In the genomic region with DNA sequence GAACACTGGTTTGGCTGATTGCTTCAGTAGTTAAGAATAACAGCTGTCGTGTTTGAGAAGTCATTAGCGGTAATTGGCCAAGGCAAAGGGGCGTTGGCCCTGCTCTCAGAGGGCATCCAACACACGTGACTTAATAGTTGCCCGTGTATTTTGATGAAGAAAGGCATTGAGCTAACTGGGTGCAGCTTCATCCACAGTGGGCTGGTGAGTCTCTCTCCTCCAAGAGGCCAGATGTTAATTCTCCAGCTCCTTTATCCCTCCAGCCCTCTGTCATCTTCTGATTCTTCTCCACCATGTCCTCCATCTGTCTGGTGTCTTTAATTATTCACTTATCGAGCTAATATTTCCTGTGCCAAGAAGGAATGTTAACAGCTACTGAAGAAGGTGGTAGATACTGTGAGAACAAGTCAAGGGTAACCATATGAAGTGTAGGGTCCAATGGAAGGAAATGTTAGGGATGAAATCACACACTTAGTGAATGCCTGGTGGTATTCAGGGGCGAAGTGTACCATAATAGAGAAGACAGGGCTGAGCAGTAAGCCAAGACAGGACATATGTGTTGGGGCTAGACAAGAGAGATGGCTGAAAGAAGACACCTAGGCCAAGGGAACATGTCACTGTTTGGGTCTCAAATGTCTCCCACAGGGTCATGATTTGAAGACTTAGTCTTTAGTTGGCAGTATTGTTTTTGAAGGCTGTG, we compare ENCODE assay signal across 16 mouse cellular contexts.
A peak's percentile ranks its signal among the peaks of the same experiment; 100 is the strongest.
DNase-seq lines count a peak whose midpoint lies in the region; ATAC-seq and TF ChIP-seq lines count a peak whose summit lies in the region.
"Had no signal": no experiment of that assay in that cellular context is flagged by ENCODE, and none has a peak within 500 bp of the region (broad histone marks: within the 10 kb centered on the region; RNA-seq: fewer than 3 reads in every experiment).

No protein-coding gene starts in this region.

- H3K27ac ChIP-seq in heart, embryonic 11.5 days (ENCODE audit: low read depth, low read length) = no peak overlapping the region
- H3K27ac ChIP-seq in heart, postnatal 0 days (ENCODE audit: low read depth) = peak overlapping the region; percentile 2; the same call in 1 of the 2 replicates
- H3K27ac ChIP-seq: embryonic facial prominence, embryonic 12.5 days; hindbrain, embryonic 13.5 days; intestine, embryonic 15.5 days; kidney, embryonic 15.5 days; limb, embryonic 12.5 days; liver, embryonic 15.5 days had no signal

- H3K4me2 ChIP-seq in heart, embryonic 11.5 days = no peak overlapping the region
- H3K4me2 ChIP-seq in heart, postnatal 0 days (ENCODE audit: low read depth, low read length) = no peak overlapping the region
- H3K4me2 ChIP-seq: embryonic facial prominence, embryonic 12.5 days; hindbrain, embryonic 13.5 days; intestine, embryonic 15.5 days; kidney, embryonic 15.5 days; limb, embryonic 12.5 days; liver, embryonic 15.5 days had no signal

- H3K9ac ChIP-seq in heart, embryonic 11.5 days (ENCODE audit: low read depth, low read length) = no peak overlapping the region
- H3K9ac ChIP-seq in heart, postnatal 0 days (replicated peaks; ENCODE audit: low read depth, low read length) = no peak overlapping the region
- H3K9ac ChIP-seq: embryonic facial prominence, embryonic 12.5 days; hindbrain, embryonic 13.5 days; intestine, embryonic 15.5 days; kidney, embryonic 15.5 days; limb, embryonic 12.5 days; liver, embryonic 15.5 days had no signal

- TF ChIP-seq EP300 in heart, postnatal 0 days (IDR thresholded peaks at IDR 0.05; ENCODE audit: low read depth) = no peak

- DNase-seq in heart, adult 18-20 months = peak; percentile 69 to 77
- peak; percentile 5 for DNase-seq in urinary bladder, postnatal 14 days (ENCODE audit: low spot score)
- DNase-seq in urinary bladder, postnatal 25 days (ENCODE audit: low spot score) = no peak
- no peak for DNase-seq in heart, postnatal 0 days (ENCODE audit: low spot score)
- DNase-seq in skeletal muscle tissue, adult 2 months (ENCODE audit: low read depth, low spot score) = peak; percentile 21
- no peak for DNase-seq in yolk sac, embryonic 10.5 days (ENCODE audit: low spot score)
- DNase-seq: cerebellum, adult 8-10 months had no signal

- no peaks in the 10 kb centered on the region for H3K27me3 ChIP-seq in heart, embryonic 11.5 days (ENCODE audit: control insufficient read depth, insufficient read depth, low read length)
- H3K27me3 ChIP-seq in heart, postnatal 0 days (ENCODE audit: control insufficient read depth, insufficient read depth, low read length) = no peaks in the 10 kb centered on the region
- H3K27me3 ChIP-seq: embryonic facial prominence, embryonic 12.5 days; hindbrain, embryonic 13.5 days; intestine, embryonic 15.5 days; kidney, embryonic 15.5 days; liver, embryonic 15.5 days; Patski had no signal

- no peaks in the 10 kb centered on the region for H3K9me3 ChIP-seq in heart, embryonic 11.5 days (replicated peaks; ENCODE audit: control insufficient read depth, low read length)
- no peaks in the 10 kb centered on the region for H3K9me3 ChIP-seq in heart, postnatal 0 days (replicated peaks; ENCODE audit: control insufficient read depth, low read length)
- H3K9me3 ChIP-seq: embryonic facial prominence, embryonic 12.5 days; hindbrain, embryonic 13.5 days; intestine, embryonic 15.5 days; kidney, embryonic 15.5 days; limb, embryonic 12.5 days; liver, embryonic 15.5 days had no signal

- TF ChIP-seq CTCF in heart, postnatal 0 days (IDR thresholded peaks at IDR 0.05; ENCODE audit: low read depth) = no peak

- WGBS in heart, embryonic 11.5 days (ENCODE audit: insufficient replicate concordance) = 86% methylated on average over 7 of the region's 7 CpGs
- WGBS in heart, postnatal 0 days = 85% methylated on average over 7 of the region's 7 CpGs

- H3K4me3 ChIP-seq in heart, embryonic 11.5 days (ENCODE audit: low read depth, low read length) = no peak overlapping the region
- no peak overlapping the region for H3K4me3 ChIP-seq in heart, postnatal 0 days (ENCODE audit: low read depth, low read length)
- H3K4me3 ChIP-seq: embryonic facial prominence, embryonic 12.5 days; hindbrain, embryonic 13.5 days; intestine, embryonic 15.5 days; kidney, embryonic 15.5 days; limb, embryonic 12.5 days; liver, embryonic 15.5 days had no signal

- H3K36me3 ChIP-seq in heart, embryonic 11.5 days (ENCODE audit: control insufficient read depth, insufficient read depth, low read length) = no peaks in the 10 kb centered on the region
- H3K36me3 ChIP-seq in heart, postnatal 0 days (replicated peaks; ENCODE audit: control insufficient read depth, insufficient read depth, low read length) = no peaks in the 10 kb centered on the region
- H3K36me3 ChIP-seq: embryonic facial prominence, embryonic 12.5 days; hindbrain, embryonic 13.5 days; intestine, embryonic 15.5 days; kidney, embryonic 15.5 days; limb, embryonic 12.5 days; liver, embryonic 15.5 days had no signal

- H3K4me1 ChIP-seq in heart, embryonic 11.5 days (ENCODE audit: control insufficient read depth, insufficient read depth, low read length) = no peaks in the 10 kb centered on the region
- H3K4me1 ChIP-seq in heart, postnatal 0 days (ENCODE audit: control insufficient read depth, insufficient read depth) = no peaks in the 10 kb centered on the region; the same call in 1 of the 2 replicates
- H3K4me1 ChIP-seq: embryonic facial prominence, embryonic 12.5 days; hindbrain, embryonic 13.5 days; intestine, embryonic 15.5 days; liver, embryonic 15.5 days had no signal

- no peak for ATAC-seq in heart, embryonic 11.5 days (replicated peaks; ENCODE audit: insufficient number of reproducible peaks, low FRiP score, low TSS enrichment)
- no peak for ATAC-seq in heart, postnatal 0 days (ENCODE audit: insufficient read depth, low read depth)
- ATAC-seq: activated CD4-positive, CD25-positive, alpha-beta regulatory T cell, adult 4 months; intestine, embryonic 15.5 days; Patski had no signal

Comparison
In these comparisons a context has a peak if more than half of its experiments do, and no peak if none do; other contexts are left out.
1. DNase-seq: peak in heart, adult 18-20 months (2 of 2), urinary bladder, postnatal 14 days (single experiment) and skeletal muscle tissue, adult 2 months (single experiment); none in urinary bladder, postnatal 25 days (single experiment), heart, postnatal 0 days (single experiment) and yolk sac, embryonic 10.5 days (single experiment).